Mouse (Mus musculus) embryonic facial prominence, embryonic 10.5 days (tissue): Measurements from ENCODE around the gene Epb42. TPM values are rescaled to one million over a fixed set of nuclear protein-coding genes. Genes with fewer than 3 reads are reported as not detected.
A peak's percentile ranks its signal among the peaks of the same experiment; 100 is the strongest.

Experiments used
- DNase-seq: peaks from one replicate; pipeline ENCODE4 v3.0.0-alpha.2; 2017; ENCODE audit warnings: low spot score
- H3K27ac ChIP-seq: fragments of 300-500 bp; sonication (generic); replicated peaks from 2 replicates; pipeline ENCODE4 v1.5.1; 2016; ENCODE audit warnings: mild to moderate bottlenecking
- H3K27me3 ChIP-seq: fragments of 300-500 bp; sonication (generic); replicated peaks from 2 replicates; pipeline ENCODE4 v1.6.1; 2016; ENCODE audit warnings: low read depth, mild to moderate bottlenecking; ENCODE audit not compliant: poor library complexity, severe bottlenecking
- H3K36me3 ChIP-seq: fragments of 300-500 bp; sonication (generic); replicated peaks from 2 replicates; pipeline ENCODE4 v1.6.1; 2016; ENCODE audit warnings: mild to moderate bottlenecking, moderate library complexity
- H3K4me1 ChIP-seq: fragments of 300-500 bp; sonication (generic); 2 replicates; pipeline ENCODE4 v1.6.1; 2016
- H3K4me3 ChIP-seq: fragments of 300-500 bp; sonication (generic); 2 replicates; pipeline ENCODE4 v1.5.1; 2016; ENCODE audit warnings: mild to moderate bottlenecking, moderate library complexity
- H3K9me3 ChIP-seq: fragments of 300-500 bp; sonication (generic); 2 replicates; pipeline ENCODE4 v1.6.1; 2016; ENCODE audit warnings: mild to moderate bottlenecking
- WGBS: fragments of 180-500 bp; shearing (Covaris S2); methylation state at CpG from one replicate; pipeline ENCODE4 v1.1.7; 2016; 5-methylcytosine and 5-hydroxymethylcytosine counted together
- polyA plus RNA-seq: library from polyadenylated mRNA; unstranded; fragments of >200 nt; fragmentation: Nextera tagmentation; extraction: Ambion mirVana; gene quantifications from 2 replicates; pipeline ENCODE4 v1.2.1, GENCODE M21; 2016

Epb42 gene
- 5.1 and 5.3 TPM in 2 replicates for polyA plus RNA-seq

DNA sequence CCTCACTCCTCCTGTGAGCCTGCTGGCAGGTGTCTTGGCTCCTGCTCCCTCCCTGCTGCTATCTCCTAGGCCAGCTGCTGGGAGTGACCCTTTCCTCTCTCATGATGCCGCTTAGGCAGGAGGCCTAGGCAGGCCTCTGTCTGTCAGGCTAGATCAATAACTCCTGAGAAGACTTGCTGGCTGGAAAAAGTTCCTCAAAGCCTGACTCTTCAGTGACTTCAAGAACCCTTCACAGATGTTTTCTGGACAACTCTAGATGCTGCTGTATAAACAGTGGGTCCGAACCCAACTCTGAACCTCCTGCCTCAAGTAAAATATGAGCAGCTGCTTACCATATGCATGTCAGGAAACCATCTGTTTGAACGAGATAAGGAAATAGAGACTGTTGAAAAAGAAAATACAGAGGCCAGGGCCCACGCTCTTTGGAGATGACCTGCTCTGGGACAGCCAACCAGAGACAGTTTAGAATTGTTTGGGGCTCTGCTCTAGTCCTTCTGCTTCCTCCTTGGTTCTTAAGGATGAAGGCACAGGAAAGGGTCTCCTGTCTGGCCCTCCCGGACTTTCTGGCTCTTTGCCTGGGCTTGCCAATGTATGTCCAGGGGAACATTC, at the start of gene Epb42:
Gene Epb42 (minus strand): TSS at position 340 of the 609 bp plus-strand sequence.
- H3K27me3 ChIP-seq = no peaks in the 10 kb centered on the region

DNA sequence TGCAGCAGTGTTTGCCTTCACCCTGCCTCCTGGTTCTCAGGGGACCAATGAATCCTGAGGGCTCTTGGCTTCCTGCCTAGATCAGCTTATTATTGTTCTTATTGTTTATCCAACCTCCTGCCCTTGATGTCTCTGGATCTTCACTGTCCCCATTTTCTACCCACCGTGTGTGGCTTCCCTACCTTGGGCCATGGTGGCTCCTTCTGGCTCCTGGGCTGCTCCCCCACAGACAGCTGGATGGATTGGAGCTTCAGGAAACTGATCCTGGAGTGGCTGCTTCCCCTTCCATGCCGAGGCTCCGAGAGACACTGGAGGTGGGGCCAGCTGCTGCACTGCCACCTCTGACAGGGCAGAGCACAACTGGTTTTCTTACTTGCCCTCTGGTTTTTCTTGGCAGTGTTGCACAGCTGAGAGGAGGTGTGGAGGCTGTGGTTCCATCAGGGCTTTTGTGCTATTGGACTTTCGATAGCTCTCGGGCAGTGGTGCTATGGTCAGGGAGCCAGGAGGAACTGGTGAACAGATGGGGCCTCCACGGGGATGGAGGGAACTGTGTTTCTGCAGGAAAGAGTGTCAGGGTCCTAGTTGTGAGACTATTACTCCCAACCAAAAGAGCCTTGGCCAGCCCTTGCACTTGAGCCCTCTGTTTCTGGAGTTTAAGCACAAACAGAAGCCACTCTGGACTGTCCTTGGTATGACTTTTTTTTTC, 48.8 kb upstream of the Epb42 start, which contains the start of gene Tgm5:
Gene Tgm5 (minus strand): TSS at position 362 of the 706 bp plus-strand sequence.
- no peak within 1 kb of the TSS for H3K27ac ChIP-seq
- H3K4me3 ChIP-seq = no peak within 1 kb of the TSS
- 65% methylated on average over 6 of the region's 6 CpGs for WGBS
- H3K4me1 ChIP-seq = peaks cover 3% of the 10 kb centered on the region; the same call in 1 of the 2 replicates
- DNase-seq = no peak
- H3K9me3 ChIP-seq = no peaks in the 10 kb centered on the region
- no peaks in the 10 kb centered on the region for H3K36me3 ChIP-seq
- no peaks in the 10 kb centered on the region for H3K27me3 ChIP-seq

More for the DNA sequence above, at the start of gene Epb42:
- no peaks in the 10 kb centered on the region for H3K4me1 ChIP-seq
- no peaks in the 10 kb centered on the region for H3K9me3 ChIP-seq
- 73% methylated on average over 5 of the region's 5 CpGs for WGBS
- peak within 1 kb of the TSS; percentile 19; the same call in 1 of the 2 replicates for H3K4me3 ChIP-seq
- no peaks in the 10 kb centered on the region for H3K36me3 ChIP-seq
- no peak for DNase-seq
- H3K27ac ChIP-seq = no peak within 1 kb of the TSS

- Histone ChIP-seq H3K27me3 (no peaks in the 10 kb centered on the region), H3K4me1 (peaks cover 3% of the 10 kb centered on the region; the same call in 1 of the 2 replicates), H3K36me3 (no peaks in the 10 kb centered on the region), H3K9me3 (no peaks in the 10 kb centered on the region), H3K4me3 (no peak overlapping the region), H3K27ac (no peak overlapping the region)
- DNase-seq = no peak
- WGBS = 81% methylated on average over 1 of the region's 1 CpGs
Measured at GRCm38 (mm10) chr2:121082626-121083025, 45.8 kb upstream of the Epb42 start.

DNA sequence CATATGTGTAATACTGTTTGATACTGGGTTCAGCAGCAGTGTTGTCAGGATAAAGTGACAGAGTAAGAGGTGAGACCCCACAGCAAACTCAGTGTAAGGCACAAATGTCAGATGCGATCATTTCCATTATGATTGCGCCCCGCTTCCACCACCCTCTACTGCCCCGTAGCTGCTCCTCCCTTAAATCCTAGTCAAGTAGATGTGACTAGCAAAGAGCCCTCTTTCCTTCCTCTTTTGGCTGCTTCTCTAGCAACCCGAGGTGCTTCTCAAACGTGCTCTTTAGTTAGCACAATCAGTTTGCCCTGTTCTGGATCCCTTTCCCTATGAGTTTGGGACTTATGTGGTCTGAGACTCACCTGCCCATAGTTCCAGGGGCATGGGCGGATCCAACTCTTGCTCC, 37.9 kb upstream of the Epb42 start:
- WGBS = 82% methylated on average over 7 of the region's 7 CpGs
- no peaks in the 10 kb centered on the region for H3K27me3 ChIP-seq
- H3K9me3 ChIP-seq = no peaks in the 10 kb centered on the region
- no peak overlapping the region for H3K4me3 ChIP-seq
- no peak for DNase-seq
- H3K27ac ChIP-seq = no peak overlapping the region
- H3K36me3 ChIP-seq = no peaks in the 10 kb centered on the region
- H3K4me1 ChIP-seq = no peaks in the 10 kb centered on the region

- Histone ChIP-seq H3K27me3 (no peaks in the 10 kb centered on the region), H3K4me3 (no peak overlapping the region), H3K27ac (no peak overlapping the region), H3K9me3 (no peaks in the 10 kb centered on the region), H3K36me3 (no peaks in the 10 kb centered on the region), H3K4me1 (no peaks in the 10 kb centered on the region)
- no peak for DNase-seq
- WGBS = 84% methylated on average over 6 of the region's 6 CpGs
Measured at GRCm38 (mm10) chr2:121071871-121072270, 35.0 kb upstream of the Epb42 start.

DNA sequence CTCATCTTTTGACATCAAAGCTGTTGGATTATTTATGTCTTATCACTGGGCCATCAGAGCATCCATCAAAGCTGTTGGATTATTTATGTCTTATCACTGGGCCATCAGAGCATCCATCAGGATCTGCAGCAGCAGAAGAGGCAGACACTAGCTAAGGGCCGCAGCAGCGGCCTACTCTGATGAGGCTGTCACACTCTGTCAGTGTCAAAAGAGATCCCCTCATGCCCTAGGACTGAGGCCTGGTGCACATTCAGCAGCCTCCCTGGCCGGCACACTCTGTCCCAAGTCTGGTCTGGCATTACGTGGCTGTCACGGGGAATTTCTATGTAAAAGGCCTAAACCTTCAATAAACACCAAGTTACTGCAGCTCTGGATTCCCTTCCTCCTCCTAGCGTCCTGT, 32.6 kb upstream of the Epb42 start:
- H3K36me3 ChIP-seq = no peaks in the 10 kb centered on the region
- no peaks in the 10 kb centered on the region for H3K4me1 ChIP-seq
- H3K9me3 ChIP-seq = no peaks in the 10 kb centered on the region
- no peaks in the 10 kb centered on the region for H3K27me3 ChIP-seq
- no peak overlapping the region for H3K27ac ChIP-seq
- WGBS = 67% methylated on average over 6 of the region's 6 CpGs
- no peak overlapping the region for H3K4me3 ChIP-seq
- no peak for DNase-seq

- H3K4me1 ChIP-seq = no peaks in the 10 kb centered on the region
- 71% methylated on average over 4 of the region's 4 CpGs for WGBS
- H3K27ac ChIP-seq = no peak overlapping the region
- no peaks in the 10 kb centered on the region for H3K36me3 ChIP-seq
- H3K9me3 ChIP-seq = no peaks in the 10 kb centered on the region
- no peak overlapping the region for H3K4me3 ChIP-seq
- H3K27me3 ChIP-seq = no peaks in the 10 kb centered on the region
- DNase-seq = no peak
Measured at GRCm38 (mm10) chr2:121067116-121067515, 30.2 kb upstream of the Epb42 start.

GRCm38 (mm10) chr2:121061315-121061714, 24.4 kb upstream of the Epb42 start:
- DNase-seq = no peak
- Histone ChIP-seq H3K36me3 (no peaks in the 10 kb centered on the region), H3K9me3 (no peaks in the 10 kb centered on the region), H3K4me1 (no peaks in the 10 kb centered on the region), H3K27me3 (no peaks in the 10 kb centered on the region), H3K4me3 (no peak overlapping the region), H3K27ac (no peak overlapping the region)
- WGBS = 86% methylated on average over 2 of the region's 2 CpGs

GRCm38 (mm10) chr2:121057997-121058396, 21.1 kb upstream of the Epb42 start:
- Histone ChIP-seq H3K9me3 (no peaks in the 10 kb centered on the region), H3K27me3 (no peaks in the 10 kb centered on the region), H3K27ac (no peak overlapping the region), H3K4me3 (no peak overlapping the region), H3K36me3 (no peaks in the 10 kb centered on the region), H3K4me1 (no peaks in the 10 kb centered on the region)
- WGBS = 77% methylated on average over 6 of the region's 6 CpGs
- DNase-seq = no peak

GRCm38 (mm10) chr2:121055915-121056314, 19.0 kb upstream of the Epb42 start:
- no peak for DNase-seq
- WGBS = 87% methylated on average over 6 of the region's 6 CpGs
- Histone ChIP-seq H3K9me3 (no peaks in the 10 kb centered on the region), H3K27ac (no peak overlapping the region), H3K27me3 (no peaks in the 10 kb centered on the region), H3K4me1 (no peaks in the 10 kb centered on the region), H3K4me3 (no peak overlapping the region), H3K36me3 (no peaks in the 10 kb centered on the region)

GRCm38 (mm10) chr2:121054060-121054459, 17.2 kb upstream of the Epb42 start:
- DNase-seq = no peak
- H3K9me3 ChIP-seq = no peaks in the 10 kb centered on the region
- whole genome bisulfite sequencing = 81% methylated on average over 2 of the region's 2 CpGs

GRCm38 (mm10) chr2:121052176-121052575, 15.3 kb upstream of the Epb42 start:
- 91% methylated on average over 5 of the region's 5 CpGs for WGBS
- H3K27me3 ChIP-seq = no peaks in the 10 kb centered on the region
- H3K36me3 ChIP-seq = no peaks in the 10 kb centered on the region
- no peak overlapping the region for H3K4me3 ChIP-seq
- no peaks in the 10 kb centered on the region for H3K4me1 ChIP-seq
- no peaks in the 10 kb centered on the region for H3K9me3 ChIP-seq
- no peak for DNase-seq
- no peak overlapping the region for H3K27ac ChIP-seq

More at GRCm38 (mm10) chr2:121054060-121054459, 17.2 kb upstream of the Epb42 start:
- Histone ChIP-seq H3K4me1 (no peaks in the 10 kb centered on the region), H3K4me3 (no peak overlapping the region), H3K36me3 (no peaks in the 10 kb centered on the region), H3K27me3 (no peaks in the 10 kb centered on the region), H3K27ac (no peak overlapping the region)

DNA sequence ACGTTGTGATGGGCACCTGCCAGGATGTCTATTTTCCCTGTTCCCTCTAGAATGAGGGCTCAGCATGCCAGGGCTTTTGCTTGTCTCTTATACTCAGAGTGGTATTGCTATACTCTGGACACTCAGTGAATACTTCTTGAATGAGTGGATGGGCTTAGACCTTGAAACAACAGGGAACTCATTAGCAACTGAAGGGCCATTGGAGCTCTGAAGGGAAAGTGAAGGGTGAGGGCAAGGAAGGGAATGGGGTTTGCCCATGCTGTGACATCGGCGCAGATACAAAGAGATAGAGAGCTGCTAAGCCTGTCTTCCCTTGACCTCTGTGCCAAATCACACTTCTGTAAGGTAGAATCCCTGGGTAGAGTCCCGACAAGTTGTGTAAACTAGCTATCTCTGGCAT, 8.8 kb upstream of the Epb42 start:
- no peaks in the 10 kb centered on the region for H3K36me3 ChIP-seq
- no peak for DNase-seq
- WGBS = 81% methylated on average over 4 of the region's 4 CpGs
- H3K27ac ChIP-seq = no peak overlapping the region
- no peaks in the 10 kb centered on the region for H3K27me3 ChIP-seq
- no peak overlapping the region for H3K4me3 ChIP-seq
- no peaks in the 10 kb centered on the region for H3K9me3 ChIP-seq
- H3K4me1 ChIP-seq = no peaks in the 10 kb centered on the region
